In the genomic region with DNA sequence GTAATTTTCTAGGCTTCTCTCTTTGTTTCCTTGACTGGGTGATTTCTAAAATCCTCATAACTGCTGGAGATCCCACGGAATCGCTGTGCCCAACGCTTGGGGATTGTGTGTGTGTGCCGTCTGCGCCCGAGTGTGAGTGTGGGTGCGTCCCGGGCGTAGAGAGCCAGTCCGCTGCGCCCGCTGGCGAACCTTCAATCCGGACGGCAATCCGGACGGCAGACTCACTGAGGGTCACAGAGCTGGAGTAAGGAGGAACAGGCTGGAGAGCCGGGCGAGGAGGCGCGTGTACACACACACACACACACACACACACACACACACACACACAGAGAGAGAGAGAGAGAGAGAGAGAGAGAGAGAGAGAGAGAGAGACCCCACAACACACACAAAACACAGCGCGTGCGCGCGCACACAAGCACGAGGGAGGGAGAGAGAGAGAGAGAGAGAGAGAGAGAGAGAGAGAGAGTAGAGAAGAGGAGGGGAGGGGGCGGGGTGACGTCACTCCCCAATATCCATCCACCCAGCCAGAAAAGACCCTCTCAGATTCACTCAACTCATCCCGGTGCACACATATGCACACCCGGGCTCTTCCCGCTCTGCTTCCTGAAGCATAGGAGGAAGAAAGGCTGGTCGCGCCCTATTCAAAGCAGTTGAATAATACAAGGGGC, we compare ENCODE assay signal across 7 mouse cellular contexts.
DNase-seq lines count a peak whose midpoint lies in the region; ATAC-seq and TF ChIP-seq lines count a peak whose summit lies in the region.

No protein-coding gene starts in this region.

- 0% methylated on average over 33 of the region's 34 CpGs for WGBS in hindbrain, postnatal 0 days
- WGBS in midbrain, postnatal 0 days: under 1% methylated on average over 33 of the region's 34 CpGs

- no peaks in the 10 kb centered on the region for H3K9me3 ChIP-seq in hindbrain, postnatal 0 days (ENCODE audit: low read length)
- no peaks in the 10 kb centered on the region for H3K9me3 ChIP-seq in midbrain, postnatal 0 days (ENCODE audit: low read length)

- no peaks in the 10 kb centered on the region for H3K36me3 ChIP-seq in hindbrain, postnatal 0 days (ENCODE audit: insufficient read depth, low read length)
- no peaks in the 10 kb centered on the region for H3K36me3 ChIP-seq in midbrain, postnatal 0 days (ENCODE audit: insufficient read depth, low read length)

- H3K4me3 ChIP-seq in hindbrain, postnatal 0 days (ENCODE audit: low read length): peak overlapping the region; percentile 93
- peak overlapping the region; percentile 89 for H3K4me3 ChIP-seq in midbrain, postnatal 0 days (ENCODE audit: low read depth, low read length)

- H3K9ac ChIP-seq in hindbrain, postnatal 0 days (replicated peaks; ENCODE audit: low read length): peak overlapping the region; percentile 89
- H3K9ac ChIP-seq in midbrain, postnatal 0 days (replicated peaks; ENCODE audit: low read length, poor library complexity, severe bottlenecking): peak overlapping the region; percentile 92

- H3K4me2 ChIP-seq in hindbrain, postnatal 0 days (ENCODE audit: low read depth, low read length): peak overlapping the region; percentile 86
- H3K4me2 ChIP-seq in midbrain, postnatal 0 days (ENCODE audit: low read depth, low read length, poor library complexity, severe bottlenecking): peak overlapping the region; percentile 73

- peak; percentile 85 for ATAC-seq in hindbrain, postnatal 0 days
- ATAC-seq in midbrain, postnatal 0 days (ENCODE audit: low FRiP score): peak; percentile 88

- peak overlapping the region; percentile 95 for H3K27ac ChIP-seq in hindbrain, postnatal 0 days
- peak overlapping the region; percentile 94 for H3K27ac ChIP-seq in midbrain, postnatal 0 days (ENCODE audit: low read depth, low read length)

- DNase-seq in adrenal gland, postnatal 10 days: peak; percentile 78
- DNase-seq in cerebellum, postnatal 14 days: peak; percentile 80 to 82
- peak; percentile 15 for DNase-seq in gastrocnemius, adult 18-20 months (ENCODE audit: low spot score)
- peak; percentile 91 for DNase-seq in hindbrain, postnatal 0 days (ENCODE audit: low spot score)
- peak; percentile 42 for DNase-seq in liver
- DNase-seq in midbrain, postnatal 0 days (ENCODE audit: low spot score): peak; percentile 91
- peak; percentile 14 for DNase-seq in urinary bladder, postnatal 10 days (ENCODE audit: low spot score)

- H3K27me3 ChIP-seq in hindbrain, postnatal 0 days (ENCODE audit: insufficient read depth, low read length): no peaks in the 10 kb centered on the region
- no peaks in the 10 kb centered on the region for H3K27me3 ChIP-seq in midbrain, postnatal 0 days (ENCODE audit: insufficient read depth, low read length)

- TF ChIP-seq CTCF in hindbrain, postnatal 0 days (IDR thresholded peaks at IDR 0.05; ENCODE audit: low read depth): no peak
- no peak for TF ChIP-seq CTCF in midbrain, postnatal 0 days (IDR thresholded peaks at IDR 0.05)

- H3K4me1 ChIP-seq in hindbrain, postnatal 0 days (ENCODE audit: insufficient read depth, low read length): 0 out of 2 replicates have a peak, but pooled peaks cover 4% of the 10 kb centered on the region
- H3K4me1 ChIP-seq in midbrain, postnatal 0 days (ENCODE audit: insufficient read depth, low read length): no peaks in the 10 kb centered on the region

Comparison
In these comparisons a context has a peak if more than half of its experiments do, and no peak if none do; other contexts are left out.
1. Peak in every context shown above with its lines: DNase-seq, ATAC-seq, H3K4me3 ChIP-seq and H3K27ac ChIP-seq.
2. DNase-seq: peak in every context shown above with its lines; median percentile 91 in hindbrain, postnatal 0 days; 91 in midbrain, postnatal 0 days; 81 in cerebellum, postnatal 14 days; 78 in adrenal gland, postnatal 10 days; 42 in liver; 15 in gastrocnemius, adult 18-20 months; 14 in urinary bladder, postnatal 10 days.